Mouse (Mus musculus) urinary bladder, postnatal 36 days (tissue): ENCODE measurements at regions not wholly inside any gene's neighbourhood (a gene's known extent, or its start where the extent isn't known, plus 50 kb on each side); places are given as distances from the start of the nearest gene placed in this dataset.

Experiments used
- DNase-seq, 2 experiments: peaks; one replicate each; pipeline ENCODE4 v3.0.0; 2022; ENCODE audit warnings: low spot score in 2 of 2, mixed read lengths in 1 of 2

GRCm38 (mm10) chr9:66646226-66646625 is 53.3 kb upstream of the Usp3 start:
- DNase-seq: peak; percentile 83 to 88

- DNase-seq: no peak
Observed at GRCm38 (mm10) chr9:66651306-66651705, 58.4 kb upstream of the Usp3 start.

GRCm38 (mm10) chr9:66657116-66657758 is 56.2 kb upstream of the Car12 start:
- DNase-seq: no peak

GRCm38 (mm10) chr9:66658707-66659242 is 54.7 kb upstream of the Car12 start:
- DNase-seq: no peak

GRCm38 (mm10) chr9:66659781-66660445 is 53.6 kb upstream of the Car12 start:
- DNase-seq: no peak

- no peak for DNase-seq
Observed at GRCm38 (mm10) chr9:66661596-66661995, 51.9 kb upstream of the Car12 start.

- DNase-seq: no peak
Observed at GRCm38 (mm10) chr9:66662443-66662842, 51.0 kb upstream of the Car12 start.
